Mouse (Mus musculus): ENCODE data around the gene Morn1. TPM values are rescaled to one million over a fixed set of nuclear protein-coding genes. Genes with fewer than 3 reads are reported as not detected.

Morn1 gene
- polyA plus RNA-seq, 2 experiments: 4.7 to 7.9 TPM

DNA sequence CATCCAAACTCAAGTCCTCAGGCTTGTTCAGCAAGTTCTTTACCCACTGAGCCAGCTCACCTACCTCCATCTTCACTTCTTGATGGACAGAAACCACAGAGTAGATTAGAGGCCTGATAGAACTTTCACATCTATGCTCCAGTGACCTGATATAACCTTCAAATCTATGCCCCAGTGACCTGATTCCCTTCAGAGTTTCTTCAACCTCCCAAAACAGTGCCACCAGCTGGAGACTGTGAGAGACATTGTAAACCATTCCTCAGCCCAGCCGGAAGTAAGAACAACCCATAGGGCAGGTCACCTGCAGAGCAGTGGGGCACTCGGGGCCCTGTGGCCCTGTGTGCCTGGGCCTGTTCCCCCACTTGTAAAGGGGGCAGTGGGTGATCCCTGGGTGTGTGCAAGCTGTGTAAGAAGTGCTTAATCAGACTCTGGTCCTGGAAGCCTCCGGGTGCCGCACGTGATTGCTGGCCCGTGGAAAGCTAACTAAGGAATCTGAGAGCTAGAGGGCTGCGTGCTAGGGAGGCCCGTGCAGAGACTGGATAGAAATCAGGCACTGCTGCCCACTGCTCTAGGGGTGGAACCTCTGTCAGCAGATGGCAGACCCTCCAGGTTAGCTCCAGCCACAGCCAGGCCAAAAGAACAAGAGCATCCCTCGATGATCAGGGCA lies 37.6 kb downstream of the Morn1 start:
- no peak overlapping the region for H3K9ac ChIP-seq (ENCODE audit: low read depth, low read length, severe bottlenecking)
- H3K4me1 ChIP-seq (ENCODE audit: control insufficient read depth, insufficient read depth, low read length): peaks cover 53% of the 10 kb centered on the region
- ATAC-seq (ENCODE audit: low FRiP score, low read depth) (no peak), DNase-seq (ENCODE audit: low spot score) (no peak)
- H3K4me2 ChIP-seq (replicated peaks; ENCODE audit: low read depth, low read length, severe bottlenecking): no peak overlapping the region
- H3K36me3 ChIP-seq (ENCODE audit: control insufficient read depth, insufficient read depth, low read length): no peaks in the 10 kb centered on the region
- no peaks in the 10 kb centered on the region for H3K27me3 ChIP-seq (ENCODE audit: control insufficient read depth, insufficient read depth, low read length)
- WGBS: 76% methylated on average over 9 of the region's 9 CpGs
- 0 out of 2 replicates have a peak overlapping the region, but pooled peaks have one; percentile 86 for H3K27ac ChIP-seq (replicated peaks; ENCODE audit: low read depth, low read length)
- no peak for TF ChIP-seq POLR2A (IDR thresholded peaks at IDR 0.05; ENCODE audit: borderline replicate concordance, extremely low read depth, insufficient read depth, insufficient read length)
- H3K4me3 ChIP-seq (replicated peaks; ENCODE audit: low read length): no peak overlapping the region
- H3K9me3 ChIP-seq (ENCODE audit: control insufficient read depth, low read length): no peaks in the 10 kb centered on the region

GRCm38 (mm10) chr4:155125310-155125709 lies 38.9 kb downstream of the Morn1 start:
- Histone ChIP-seq H3K4me1 (ENCODE audit: control insufficient read depth, insufficient read depth, low read length) (peaks cover 62% of the 10 kb centered on the region), H3K9ac (ENCODE audit: low read depth, low read length, severe bottlenecking) (no peak overlapping the region), H3K27ac (replicated peaks; ENCODE audit: low read depth, low read length) (no peak overlapping the region), H3K4me3 (replicated peaks; ENCODE audit: low read length) (no peak overlapping the region), H3K9me3 (ENCODE audit: control insufficient read depth, low read length) (no peaks in the 10 kb centered on the region), H3K27me3 (ENCODE audit: control insufficient read depth, insufficient read depth, low read length) (no peaks in the 10 kb centered on the region), H3K4me2 (replicated peaks; ENCODE audit: low read depth, low read length, severe bottlenecking) (no peak overlapping the region), H3K36me3 (ENCODE audit: control insufficient read depth, insufficient read depth, low read length) (no peaks in the 10 kb centered on the region)
- ATAC-seq (ENCODE audit: low FRiP score, low read depth): no peak
- DNase-seq (ENCODE audit: low spot score): no peak
- WGBS: 36% methylated on average over 7 of the region's 7 CpGs
- no peak for TF ChIP-seq POLR2A (IDR thresholded peaks at IDR 0.05; ENCODE audit: borderline replicate concordance, extremely low read depth, insufficient read depth, insufficient read length)

DNA sequence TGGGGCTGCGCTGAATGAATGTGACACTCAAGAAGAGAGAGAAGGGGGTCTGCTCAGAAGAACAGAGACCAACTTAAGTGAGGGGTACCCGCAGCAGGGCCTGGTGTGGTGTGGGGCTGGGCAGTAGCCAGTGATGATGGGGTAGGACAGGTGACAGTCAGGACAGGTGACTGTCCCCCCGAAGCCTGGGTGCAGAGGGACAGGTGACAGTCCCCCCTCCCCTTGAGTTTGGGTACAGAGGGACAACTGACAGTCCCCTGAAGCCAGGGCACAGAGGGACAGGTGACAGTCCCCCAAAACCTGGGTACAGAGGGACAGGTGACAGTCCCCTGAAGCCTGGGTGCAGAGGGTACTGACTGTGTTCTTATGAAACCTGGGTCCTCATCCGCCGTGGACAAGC lies 39.8 kb downstream of the Morn1 start:
- no peak overlapping the region for H3K9ac ChIP-seq (ENCODE audit: low read depth, low read length, severe bottlenecking)
- H3K4me1 ChIP-seq (ENCODE audit: control insufficient read depth, insufficient read depth, low read length): peaks cover 56% of the 10 kb centered on the region
- H3K4me2 ChIP-seq (replicated peaks; ENCODE audit: low read depth, low read length, severe bottlenecking): no peak overlapping the region
- 85% methylated on average over 5 of the region's 5 CpGs for WGBS
- H3K27me3 ChIP-seq (ENCODE audit: control insufficient read depth, insufficient read depth, low read length): no peaks in the 10 kb centered on the region
- TF ChIP-seq POLR2A (IDR thresholded peaks at IDR 0.05; ENCODE audit: borderline replicate concordance, extremely low read depth, insufficient read depth, insufficient read length): no peak
- H3K36me3 ChIP-seq (ENCODE audit: control insufficient read depth, insufficient read depth, low read length): no peaks in the 10 kb centered on the region
- H3K4me3 ChIP-seq (replicated peaks; ENCODE audit: low read length): no peak overlapping the region
- H3K9me3 ChIP-seq (ENCODE audit: control insufficient read depth, low read length): no peaks in the 10 kb centered on the region
- DNase-seq (ENCODE audit: low spot score) (no peak), ATAC-seq (ENCODE audit: low FRiP score, low read depth) (no peak)
- H3K27ac ChIP-seq (replicated peaks; ENCODE audit: low read depth, low read length): no peak overlapping the region

- no peak overlapping the region for H3K4me3 ChIP-seq (replicated peaks; ENCODE audit: low read length)
- no peak overlapping the region for H3K4me2 ChIP-seq (replicated peaks; ENCODE audit: low read depth, low read length, severe bottlenecking)
- WGBS: 64% methylated on average over 7 of the region's 7 CpGs
- H3K27ac ChIP-seq (replicated peaks; ENCODE audit: low read depth, low read length): no peak overlapping the region
- no peaks in the 10 kb centered on the region for H3K27me3 ChIP-seq (ENCODE audit: control insufficient read depth, insufficient read depth, low read length)
- no peaks in the 10 kb centered on the region for H3K9me3 ChIP-seq (ENCODE audit: control insufficient read depth, low read length)
- peaks cover 50% of the 10 kb centered on the region for H3K4me1 ChIP-seq (ENCODE audit: control insufficient read depth, insufficient read depth, low read length)
- no peaks in the 10 kb centered on the region for H3K36me3 ChIP-seq (ENCODE audit: control insufficient read depth, insufficient read depth, low read length)
- ATAC-seq (ENCODE audit: low FRiP score, low read depth) (no peak), DNase-seq (ENCODE audit: low spot score) (no peak)
- no peak overlapping the region for H3K9ac ChIP-seq (ENCODE audit: low read depth, low read length, severe bottlenecking)
- TF ChIP-seq POLR2A (IDR thresholded peaks at IDR 0.05; ENCODE audit: borderline replicate concordance, extremely low read depth, insufficient read depth, insufficient read length): no peak
Measured at GRCm38 (mm10) chr4:155126602-155127372, 40.4 kb downstream of the Morn1 start.

GRCm38 (mm10) chr4:155128411-155128810 lies 42.0 kb downstream of the Morn1 start:
- WGBS: 85% methylated on average over 15 of the region's 15 CpGs
- no peak overlapping the region for H3K27ac ChIP-seq (replicated peaks; ENCODE audit: low read depth, low read length)

More at GRCm38 (mm10) chr4:155128411-155128810, 42.0 kb downstream of the Morn1 start:
- no peak overlapping the region for H3K4me2 ChIP-seq (replicated peaks; ENCODE audit: low read depth, low read length, severe bottlenecking)
- H3K4me1 ChIP-seq (ENCODE audit: control insufficient read depth, insufficient read depth, low read length): peaks cover 39% of the 10 kb centered on the region
- no peak overlapping the region for H3K9ac ChIP-seq (ENCODE audit: low read depth, low read length, severe bottlenecking)
- ATAC-seq (ENCODE audit: low FRiP score, low read depth) (no peak), DNase-seq (ENCODE audit: low spot score) (no peak)
- no peak for TF ChIP-seq POLR2A (IDR thresholded peaks at IDR 0.05; ENCODE audit: borderline replicate concordance, extremely low read depth, insufficient read depth, insufficient read length)
- no peaks in the 10 kb centered on the region for H3K9me3 ChIP-seq (ENCODE audit: control insufficient read depth, low read length)
- no peaks in the 10 kb centered on the region for H3K36me3 ChIP-seq (ENCODE audit: control insufficient read depth, insufficient read depth, low read length)
- no peak overlapping the region for H3K4me3 ChIP-seq (replicated peaks; ENCODE audit: low read length)
- H3K27me3 ChIP-seq (ENCODE audit: control insufficient read depth, insufficient read depth, low read length): no peaks in the 10 kb centered on the region
